In the genomic region with DNA sequence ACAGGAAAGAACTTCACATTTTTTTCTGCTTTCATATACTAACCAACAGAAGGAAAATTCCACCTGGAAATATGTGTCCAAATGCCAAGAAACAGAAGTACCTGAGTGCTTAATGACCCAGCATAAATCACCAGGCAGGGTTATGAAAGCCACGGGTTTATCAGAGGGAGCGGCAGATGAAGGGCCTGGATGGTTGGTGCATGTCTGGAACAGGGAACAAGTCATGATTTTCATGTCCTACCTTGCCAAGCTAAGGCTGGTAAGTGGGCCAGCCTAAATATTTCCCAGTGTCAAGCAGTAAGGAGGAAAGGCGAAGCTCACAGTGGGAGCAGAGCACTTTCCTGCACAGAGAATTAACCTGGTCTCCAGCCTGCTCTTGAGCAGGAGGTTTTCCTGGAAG, we compare ENCODE assay signal across 18 mouse cellular contexts.
"Had no signal": no experiment of that assay in that cellular context is flagged by ENCODE, and none has a peak within 500 bp of the region (broad histone marks: within the 10 kb centered on the region; RNA-seq: fewer than 3 reads in every experiment).

No protein-coding gene starts in this region.

- H3K27me3 ChIP-seq: hindbrain, embryonic 13.5 days; kidney, embryonic 15.5 days; limb, embryonic 13.5 days; megakaryocyte, embryonic 14.5 days; midbrain, embryonic 12.5 days had no signal

- H3K9me3 ChIP-seq: hindbrain, embryonic 13.5 days; kidney, embryonic 15.5 days; limb, embryonic 13.5 days; megakaryocyte, embryonic 14.5 days; midbrain, embryonic 12.5 days had no signal

- H3K4me2 ChIP-seq: hindbrain, embryonic 13.5 days; kidney, embryonic 15.5 days; limb, embryonic 13.5 days; midbrain, embryonic 12.5 days had no signal

- ATAC-seq: hindbrain, postnatal 0 days; midbrain, embryonic 16.5 days had no signal

- DNase-seq: kidney, adult 18-20 months; kidney, postnatal 25 days; left cerebral cortex, postnatal 4 days; lung, adult 18-20 months; lung, postnatal 10 days; lung, postnatal 4 days; right cerebral cortex, adult 18-20 months; thymus, adult 2 months; thymus, postnatal 36 days had no signal

- H3K4me1 ChIP-seq: hindbrain, embryonic 13.5 days; kidney, embryonic 15.5 days; limb, embryonic 13.5 days; megakaryocyte, embryonic 14.5 days had no signal

- H3K36me3 ChIP-seq: hindbrain, embryonic 13.5 days; kidney, embryonic 15.5 days; limb, embryonic 13.5 days; midbrain, embryonic 12.5 days had no signal

- H3K27ac ChIP-seq: hindbrain, embryonic 13.5 days; hindbrain, postnatal 0 days; kidney, embryonic 15.5 days; layer of hippocampus, adult 2 months; limb, embryonic 13.5 days; liver, embryonic 14.5 days; midbrain, embryonic 12.5 days had no signal

- H3K4me3 ChIP-seq: hindbrain, embryonic 13.5 days; kidney, embryonic 15.5 days; layer of hippocampus, adult 2 months; limb, embryonic 13.5 days; megakaryocyte, embryonic 14.5 days; midbrain, embryonic 12.5 days had no signal

- H3K9ac ChIP-seq: hindbrain, embryonic 13.5 days; kidney, embryonic 15.5 days; limb, embryonic 13.5 days; liver, embryonic 14.5 days; midbrain, embryonic 12.5 days had no signal
